Mouse (Mus musculus): ENCODE results near the gene Crisp4.

Gene Crisp4

GRCm38 (mm10) chr1:18145802-18146201 is at the start of gene Crisp4:
TSS of gene Crisp4 (minus strand) at chr1:18145902.
- DNase-seq = no peak

- DNase-seq = no peak
Measured at GRCm38 (mm10) chr1:18191719-18192118, 46.0 kb upstream of the Crisp4 start.

GRCm38 (mm10) chr1:18190714-18191712 is 45.3 kb upstream of the Crisp4 start:
- DNase-seq = peak; percentile 2

- peak; percentile 2 for DNase-seq
Measured at GRCm38 (mm10) chr1:18181167-18181566, 35.5 kb upstream of the Crisp4 start.

GRCm38 (mm10) chr1:18170573-18170972 is 24.9 kb upstream of the Crisp4 start:
- DNase-seq = no peak

GRCm38 (mm10) chr1:18168261-18168660 is 22.6 kb upstream of the Crisp4 start:
- peak; percentile 40 for DNase-seq

GRCm38 (mm10) chr1:18159082-18159481 is 13.4 kb upstream of the Crisp4 start:
- no peak for DNase-seq

- DNase-seq = no peak
Measured at GRCm38 (mm10) chr1:18148211-18148610, 2.5 kb upstream of the Crisp4 start.

- DNase-seq = no peak
Measured at GRCm38 (mm10) chr1:18131691-18132090, 14.0 kb downstream of the Crisp4 start.

GRCm38 (mm10) chr1:18129983-18130382 is 15.7 kb downstream of the Crisp4 start:
- no peak for DNase-seq

GRCm38 (mm10) chr1:18106720-18107355 is 38.9 kb downstream of the Crisp4 start:
- DNase-seq = peak; percentile 53

GRCm38 (mm10) chr1:18105866-18106529 is 39.7 kb downstream of the Crisp4 start:
- DNase-seq = peak; percentile 59

- peak; percentile 0 for DNase-seq
Measured at GRCm38 (mm10) chr1:18105029-18105865, 40.5 kb downstream of the Crisp4 start.
